Mouse (Mus musculus) lung, embryonic 14.5 days (tissue): ENCODE measurements around the gene Gatb. TPM values are rescaled to one million over a fixed set of nuclear protein-coding genes. Genes with fewer than 3 reads are reported as not detected.

Source experiments
- ATAC-seq: fragments of 200-750 bp; cut with Nextera tagmentation; 2 replicates; pipeline ENCODE4 v1.8.0; 2017; ENCODE audit warnings: mild to moderate bottlenecking, moderate TSS enrichment, moderate library complexity; ENCODE audit not compliant: insufficient read depth
- DNase-seq: peaks from one replicate; pipeline ENCODE4 v3.0.0-alpha.2; 2015
- H3K27ac ChIP-seq: fragments of 300-500 bp; sonication (generic); 2 replicates; pipeline ENCODE4 v1.5.1; 2014; ENCODE audit warnings: low read depth, mild to moderate bottlenecking, moderate library complexity
- H3K27me3 ChIP-seq: fragments of 300-500 bp; sonication (generic); 2 replicates; pipeline ENCODE4 v1.6.1; 2014; ENCODE audit warnings: low read length, control low read depth; ENCODE audit not compliant: insufficient read depth
- H3K36me3 ChIP-seq: fragments of 300-500 bp; sonication (generic); 2 replicates; pipeline ENCODE4 v1.6.1; 2014; ENCODE audit warnings: control low read depth; ENCODE audit not compliant: insufficient read depth
- H3K4me1 ChIP-seq: fragments of 300-500 bp; sonication (generic); 2 replicates; pipeline ENCODE4 v1.6.1; 2014; ENCODE audit warnings: antibody characterized with exemption, control low read depth; ENCODE audit not compliant: insufficient read depth
- H3K4me2 ChIP-seq: fragments of 300-500 bp; sonication (generic); 2 replicates; pipeline ENCODE4 v1.6.1; 2014; ENCODE audit warnings: mild to moderate bottlenecking
- H3K4me3 ChIP-seq: fragments of 300-500 bp; sonication (generic); 2 replicates; pipeline ENCODE4 v1.5.1; 2014; ENCODE audit warnings: low read depth, low read length
- H3K9ac ChIP-seq: fragments of 300-500 bp; sonication (generic); 2 replicates; pipeline ENCODE4 v1.6.1; 2014
- H3K9me3 ChIP-seq: fragments of 300-500 bp; sonication (generic); 2 replicates; pipeline ENCODE4 v1.6.1; 2016; ENCODE audit warnings: low read depth, low read length, control low read depth
- CTCF ChIP-seq: IDR thresholded peaks from 2 replicates; pipeline ENCODE4 v1.5.1; 2016; ENCODE audit warnings: antibody characterized with exemption, low read depth
- WGBS: fragments of 180-500 bp; shearing (Covaris S2); extraction: QIAGEN DNeasy Blood & Tissue Kit; methylation state at CpG from one replicate; pipeline ENCODE4 v1.1.7; 2014; 5-methylcytosine and 5-hydroxymethylcytosine counted together
- polyA plus RNA-seq: library from polyadenylated mRNA; unstranded; fragments of >200 nt; fragmentation: Nextera tagmentation; extraction: Ambion mirVana; gene quantifications from 2 replicates; pipeline ENCODE4 v1.2.1, GENCODE M21; 2014

The Gatb gene
- polyA plus RNA-seq, 1 experiment from 2014 or later = 18.2 TPM

- no peaks in the 10 kb centered on the region for H3K9me3 ChIP-seq
- no peak overlapping the region for H3K4me2 ChIP-seq
- H3K36me3 ChIP-seq = no peaks in the 10 kb centered on the region
- DNase-seq = no peak
- no peak for TF ChIP-seq CTCF
- H3K4me3 ChIP-seq = no peak overlapping the region
- no peak overlapping the region for H3K27ac ChIP-seq
- 87% methylated on average over 5 of the region's 5 CpGs for WGBS
- no peaks in the 10 kb centered on the region for H3K27me3 ChIP-seq
- no peaks in the 10 kb centered on the region for H3K4me1 ChIP-seq
- no peak for ATAC-seq
- H3K9ac ChIP-seq = no peak overlapping the region
Observed at GRCm38 (mm10) chr3:85619345-85619744, 45.4 kb downstream of the Gatb start.

DNA sequence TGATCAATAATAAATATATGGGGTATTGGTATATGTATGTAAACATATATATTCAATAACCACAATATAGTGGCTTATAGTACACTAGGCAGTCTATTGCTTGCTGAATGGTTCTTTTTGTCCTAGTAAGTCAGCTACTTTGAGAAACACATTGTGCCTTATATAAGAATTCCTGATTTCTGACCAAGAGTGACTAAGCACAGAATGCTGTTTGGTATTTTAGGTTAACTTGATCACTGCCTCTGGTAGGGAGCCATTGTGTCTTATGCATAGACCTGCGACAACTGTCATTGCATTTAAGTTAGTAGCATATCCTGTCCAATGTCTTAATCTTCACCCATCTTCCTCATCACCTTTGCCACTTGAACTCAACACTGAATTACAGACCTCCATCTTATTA is 45.8 kb downstream of the Gatb start:
- Histone ChIP-seq H3K4me2 (no peak overlapping the region), H3K36me3 (no peaks in the 10 kb centered on the region), H3K9me3 (no peaks in the 10 kb centered on the region), H3K4me3 (no peak overlapping the region), H3K9ac (no peak overlapping the region), H3K27ac (no peak overlapping the region), H3K27me3 (no peaks in the 10 kb centered on the region), H3K4me1 (no peaks in the 10 kb centered on the region)
- no peak for ATAC-seq
- TF ChIP-seq CTCF = no peak
- DNase-seq = no peak
- 94% methylated on average over 1 of the region's 1 CpGs for WGBS

- Histone ChIP-seq H3K9me3 (no peaks in the 10 kb centered on the region), H3K27ac (no peak overlapping the region), H3K36me3 (no peaks in the 10 kb centered on the region), H3K4me2 (no peak overlapping the region), H3K9ac (no peak overlapping the region), H3K4me1 (no peaks in the 10 kb centered on the region), H3K27me3 (no peaks in the 10 kb centered on the region), H3K4me3 (no peak overlapping the region)
- ATAC-seq (no peak), DNase-seq (no peak)
- 95% methylated on average over 4 of the region's 4 CpGs for WGBS
- TF ChIP-seq CTCF = no peak
Observed at GRCm38 (mm10) chr3:85629895-85630510, 56.1 kb downstream of the Gatb start.

- DNase-seq = no peak
- ATAC-seq = no peak
- H3K27ac ChIP-seq = no peak overlapping the region
- no peak overlapping the region for H3K9ac ChIP-seq
- no peaks in the 10 kb centered on the region for H3K9me3 ChIP-seq
- H3K36me3 ChIP-seq = no peaks in the 10 kb centered on the region
- no peaks in the 10 kb centered on the region for H3K27me3 ChIP-seq
- H3K4me1 ChIP-seq = no peaks in the 10 kb centered on the region
- 70% methylated on average over 2 of the region's 2 CpGs for WGBS
- TF ChIP-seq CTCF = no peak
- H3K4me2 ChIP-seq = no peak overlapping the region
- no peak overlapping the region for H3K4me3 ChIP-seq
Observed at GRCm38 (mm10) chr3:85633733-85634132, 59.8 kb downstream of the Gatb start.

- no peak overlapping the region for H3K4me2 ChIP-seq
- 76% methylated on average over 8 of the region's 8 CpGs for WGBS
- no peaks in the 10 kb centered on the region for H3K36me3 ChIP-seq
- H3K9me3 ChIP-seq = no peaks in the 10 kb centered on the region
- H3K9ac ChIP-seq = no peak overlapping the region
- no peak overlapping the region for H3K27ac ChIP-seq
- no peak for TF ChIP-seq CTCF
- no peak overlapping the region for H3K4me3 ChIP-seq
- DNase-seq = no peak
- no peaks in the 10 kb centered on the region for H3K27me3 ChIP-seq
- no peak for ATAC-seq
- no peaks in the 10 kb centered on the region for H3K4me1 ChIP-seq
Observed at GRCm38 (mm10) chr3:85634389-85635125, 60.6 kb downstream of the Gatb start.

GRCm38 (mm10) chr3:85635126-85635419 is 61.2 kb downstream of the Gatb start:
- no peak for ATAC-seq
- no peak overlapping the region for H3K4me3 ChIP-seq

DNA sequence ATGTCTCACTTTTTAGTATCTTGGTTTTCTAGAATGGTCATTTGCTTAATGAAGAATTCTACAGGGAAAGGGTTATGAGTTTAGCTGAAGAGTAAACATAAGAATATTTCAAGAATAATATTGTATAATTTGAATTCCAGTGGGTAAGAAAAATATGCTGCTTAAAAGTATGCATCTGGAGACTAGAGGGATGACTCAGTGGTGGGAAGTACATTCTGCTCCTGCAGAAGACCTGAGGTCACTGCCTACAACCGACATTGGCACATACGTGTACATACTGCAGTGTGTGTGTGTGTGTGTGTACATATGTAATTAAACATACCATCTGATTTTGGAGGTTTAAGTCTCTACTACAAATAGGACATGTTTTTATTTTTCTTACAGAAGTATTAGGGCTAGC is 61.7 kb downstream of the Gatb start:
- H3K9ac ChIP-seq = no peak overlapping the region
- no peak for DNase-seq
- no peak for ATAC-seq
- H3K4me3 ChIP-seq = no peak overlapping the region
- no peak overlapping the region for H3K27ac ChIP-seq
- H3K4me1 ChIP-seq = no peaks in the 10 kb centered on the region
- WGBS = 83% methylated on average over 2 of the region's 2 CpGs
- no peak overlapping the region for H3K4me2 ChIP-seq
- H3K27me3 ChIP-seq = no peaks in the 10 kb centered on the region
- H3K9me3 ChIP-seq = no peaks in the 10 kb centered on the region
- no peak for TF ChIP-seq CTCF
- no peaks in the 10 kb centered on the region for H3K36me3 ChIP-seq

More at GRCm38 (mm10) chr3:85635126-85635419, 61.2 kb downstream of the Gatb start:
- no peak for TF ChIP-seq CTCF
- Histone ChIP-seq H3K27me3 (no peaks in the 10 kb centered on the region), H3K9ac (no peak overlapping the region), H3K36me3 (no peaks in the 10 kb centered on the region), H3K4me1 (no peaks in the 10 kb centered on the region), H3K27ac (no peak overlapping the region), H3K4me2 (no peak overlapping the region), H3K9me3 (no peaks in the 10 kb centered on the region)
- no peak for DNase-seq
- WGBS = 65% methylated on average over 2 of the region's 2 CpGs
